Mouse (Mus musculus) heart, embryonic 13.5 days (tissue): ENCODE results near the gene Ucn2. TPM values are rescaled to one million over a fixed set of nuclear protein-coding genes. Genes with fewer than 3 reads are reported as not detected.

Experiments used
- ATAC-seq: fragments of 200-750 bp; cut with Nextera tagmentation; 2 replicates; pipeline ENCODE4 v1.8.0; 2017; ENCODE audit warnings: moderate TSS enrichment; ENCODE audit not compliant: insufficient number of reproducible peaks, low FRiP score, low TSS enrichment; ENCODE audit errors: extremely low read depth
- H3K27ac ChIP-seq: fragments of 300-500 bp; sonication (generic); replicated peaks from 2 replicates; pipeline ENCODE4 v1.5.1; 2015; ENCODE audit warnings: moderate library complexity, mild to moderate bottlenecking, inconsistent platforms
- H3K27me3 ChIP-seq: fragments of 300-500 bp; sonication (generic); replicated peaks from 2 replicates; pipeline ENCODE4 v1.6.1; 2015; ENCODE audit warnings: mild to moderate bottlenecking, inconsistent platforms
- H3K36me3 ChIP-seq: fragments of 300-500 bp; sonication (generic); 2 replicates; pipeline ENCODE4 v1.6.1; 2015; ENCODE audit warnings: mild to moderate bottlenecking, inconsistent platforms
- H3K4me1 ChIP-seq: fragments of 300-500 bp; sonication (generic); 2 replicates; pipeline ENCODE4 v1.6.1; 2015; ENCODE audit warnings: inconsistent platforms
- H3K4me2 ChIP-seq: fragments of 300-500 bp; sonication (generic); 2 replicates; pipeline ENCODE4 v1.6.1; 2015; ENCODE audit warnings: inconsistent platforms, mild to moderate bottlenecking, moderate library complexity
- H3K4me3 ChIP-seq: fragments of 300-500 bp; sonication (generic); 2 replicates; pipeline ENCODE4 v1.5.1; 2015; ENCODE audit warnings: moderate library complexity, mild to moderate bottlenecking, inconsistent platforms
- H3K9ac ChIP-seq: fragments of 300-500 bp; sonication (generic); 2 replicates; pipeline ENCODE4 v1.6.1; 2015; ENCODE audit warnings: inconsistent platforms, mild to moderate bottlenecking, moderate library complexity
- H3K9me3 ChIP-seq: fragments of 300-500 bp; sonication (generic); 2 replicates; pipeline ENCODE4 v1.6.1; 2016; ENCODE audit warnings: inconsistent platforms
- WGBS: fragments of 180-500 bp; shearing (Covaris S2); methylation state at CpG from one replicate; pipeline ENCODE4 v1.1.7; 2015; ENCODE audit warnings: mixed read lengths; 5-methylcytosine and 5-hydroxymethylcytosine counted together
- polyA plus RNA-seq: library from polyadenylated mRNA; unstranded; fragments of >200 nt; fragmentation: Nextera tagmentation; extraction: Ambion mirVana; gene quantifications from 2 replicates; pipeline ENCODE4 v1.2.1, GENCODE M21; 2015

Ucn2 gene
- polyA plus RNA-seq, result not detected in 2 replicates

GRCm38 (mm10) chr9:108985710-108986109, at the start of gene Ucn2:
TSS of gene Ucn2 (plus strand) at chr9:108986010.
- ATAC-seq, result no peak
- H3K36me3 ChIP-seq, result no peaks in the 10 kb centered on the region
- 80% methylated on average over 4 of the region's 4 CpGs for WGBS
- no peaks in the 10 kb centered on the region for H3K27me3 ChIP-seq
- peaks cover 32% of the 10 kb centered on the region for H3K4me1 ChIP-seq
- no peak within 1 kb of the TSS for H3K4me2 ChIP-seq
- H3K9ac ChIP-seq, result no peak within 1 kb of the TSS
- no peak within 1 kb of the TSS for H3K4me3 ChIP-seq
- H3K27ac ChIP-seq, result no peak within 1 kb of the TSS
- H3K9me3 ChIP-seq, result no peaks in the 10 kb centered on the region

GRCm38 (mm10) chr9:108936418-108937364, 49.1 kb upstream of the Ucn2 start, which contains the start of gene Uqcrc1:
TSS of gene Uqcrc1 (plus strand) at chr9:108936633.
- WGBS, result under 1% methylated on average over 58 of the region's 58 CpGs
- Histone ChIP-seq H3K9ac (peak within 1 kb of the TSS; percentile 94), H3K4me3 (peak within 1 kb of the TSS; percentile 80), H3K27me3 (no peaks in the 10 kb centered on the region), H3K36me3 (peaks cover 39% of the 10 kb centered on the region), H3K9me3 (no peaks in the 10 kb centered on the region), H3K4me2 (peak within 1 kb of the TSS; percentile 75), H3K27ac (peak within 1 kb of the TSS; percentile 77), H3K4me1 (peaks cover 6% of the 10 kb centered on the region)
- peak; percentile 85 for ATAC-seq

DNA sequence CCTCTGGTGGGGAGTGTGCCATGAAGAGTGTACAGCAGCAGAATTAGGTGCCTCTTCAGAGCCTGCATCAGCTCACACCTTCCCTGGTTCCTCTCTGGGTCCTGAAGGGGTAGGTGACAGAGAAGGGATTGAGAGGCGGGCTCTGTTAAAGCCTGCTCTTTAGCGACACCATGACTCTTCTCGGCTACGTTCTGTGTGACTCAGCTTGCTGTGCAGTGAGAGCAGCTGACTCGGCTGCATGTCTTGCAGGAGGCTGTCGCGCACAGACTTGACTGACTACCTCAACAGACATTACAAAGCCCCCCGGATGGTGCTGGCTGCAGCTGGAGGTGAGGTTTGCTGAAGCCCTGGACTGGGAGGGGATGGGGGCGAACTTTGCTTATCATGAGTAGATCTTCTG, 40.7 kb upstream of the Ucn2 start:
- no peaks in the 10 kb centered on the region for H3K9me3 ChIP-seq
- H3K9ac ChIP-seq, result no peak overlapping the region
- H3K36me3 ChIP-seq, result peaks cover 96% of the 10 kb centered on the region
- no peak overlapping the region for H3K27ac ChIP-seq
- H3K4me2 ChIP-seq, result no peak overlapping the region
- peaks cover 18% of the 10 kb centered on the region for H3K4me1 ChIP-seq
- WGBS, result 64% methylated on average over 9 of the region's 9 CpGs
- no peaks in the 10 kb centered on the region for H3K27me3 ChIP-seq
- ATAC-seq, result no peak
- no peak overlapping the region for H3K4me3 ChIP-seq

DNA sequence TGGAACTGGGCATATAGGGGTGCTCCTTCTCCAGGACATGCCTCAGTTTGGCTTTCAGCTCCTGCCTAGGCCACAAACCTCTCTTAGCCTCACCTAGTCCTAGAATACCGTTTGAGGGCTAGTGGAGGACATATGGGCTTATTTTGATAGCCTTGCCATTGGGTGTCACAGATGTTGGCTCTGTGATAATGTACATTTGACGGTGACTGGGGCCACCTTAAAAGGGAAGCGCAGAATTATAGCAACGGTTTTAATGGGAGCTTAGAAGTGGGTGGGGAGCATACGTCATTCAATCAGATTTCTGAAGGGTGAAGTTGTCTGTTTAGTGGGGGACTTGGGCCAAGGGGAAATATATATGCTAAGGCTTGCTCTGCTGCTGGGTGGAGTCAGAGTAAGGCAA, 40.2 kb upstream of the Ucn2 start:
- H3K4me1 ChIP-seq, result peaks cover 20% of the 10 kb centered on the region
- WGBS, result 81% methylated on average over 5 of the region's 5 CpGs

GRCm38 (mm10) chr9:108949231-108949966, 36.4 kb upstream of the Ucn2 start:
- ATAC-seq, result peak; percentile 16; the same call in 1 of the 2 replicates
- Histone ChIP-seq H3K4me1 (peaks cover 36% of the 10 kb centered on the region), H3K9me3 (no peaks in the 10 kb centered on the region), H3K27ac (peak overlapping the region; percentile 78), H3K9ac (peak overlapping the region; percentile 55), H3K36me3 (peaks cover 68% of the 10 kb centered on the region), H3K27me3 (peaks cover 26% of the 10 kb centered on the region), H3K4me3 (no peak overlapping the region), H3K4me2 (no peak overlapping the region)
- WGBS, result 76% methylated on average over 13 of the region's 13 CpGs

More for the DNA sequence above, 40.2 kb upstream of the Ucn2 start:
- no peaks in the 10 kb centered on the region for H3K9me3 ChIP-seq
- H3K36me3 ChIP-seq, result peaks cover 96% of the 10 kb centered on the region
- no peak overlapping the region for H3K4me2 ChIP-seq
- no peak overlapping the region for H3K9ac ChIP-seq
- no peak for ATAC-seq
- no peak overlapping the region for H3K27ac ChIP-seq
- H3K4me3 ChIP-seq, result no peak overlapping the region
- H3K27me3 ChIP-seq, result no peaks in the 10 kb centered on the region

GRCm38 (mm10) chr9:108949967-108950728, 35.7 kb upstream of the Ucn2 start:
- no peaks in the 10 kb centered on the region for H3K9me3 ChIP-seq
- peaks cover 36% of the 10 kb centered on the region for H3K4me1 ChIP-seq
- H3K4me3 ChIP-seq, result no peak overlapping the region
- WGBS, result 68% methylated on average over 9 of the region's 9 CpGs
- peaks cover 60% of the 10 kb centered on the region for H3K36me3 ChIP-seq
- peak; percentile 14; the same call in 1 of the 2 replicates for ATAC-seq
- peak overlapping the region; percentile 78 for H3K27ac ChIP-seq
- peaks cover 33% of the 10 kb centered on the region for H3K27me3 ChIP-seq
- no peak overlapping the region for H3K4me2 ChIP-seq
- peak overlapping the region; percentile 67 for H3K9ac ChIP-seq

GRCm38 (mm10) chr9:108953081-108953636, 32.7 kb upstream of the Ucn2 start, which contains the start of gene Col7a1:
TSS of gene Col7a1 (plus strand) at chr9:108953586.
- H3K36me3 ChIP-seq, result peaks cover 30% of the 10 kb centered on the region
- peaks cover 59% of the 10 kb centered on the region for H3K27me3 ChIP-seq
- no peak within 1 kb of the TSS for H3K27ac ChIP-seq
- H3K4me3 ChIP-seq, result peak within 1 kb of the TSS; percentile 43
- no peak for ATAC-seq
- H3K9me3 ChIP-seq, result no peaks in the 10 kb centered on the region
- peak within 1 kb of the TSS; percentile 70 for H3K9ac ChIP-seq
- WGBS, result 8% methylated on average over 15 of the region's 15 CpGs
- peaks cover 36% of the 10 kb centered on the region for H3K4me1 ChIP-seq
- peak within 1 kb of the TSS; percentile 66 for H3K4me2 ChIP-seq

- Histone ChIP-seq H3K4me1 (peaks cover 17% of the 10 kb centered on the region), H3K9me3 (no peaks in the 10 kb centered on the region), H3K27me3 (peaks cover 64% of the 10 kb centered on the region), H3K4me2 (no peak overlapping the region), H3K27ac (no peak overlapping the region), H3K9ac (no peak overlapping the region), H3K4me3 (no peak overlapping the region), H3K36me3 (peaks cover 9% of the 10 kb centered on the region)
- 80% methylated on average over 11 of the region's 11 CpGs for WGBS
- no peak for ATAC-seq
These were observed 30.6 kb upstream of the Ucn2 start for GRCm38 (mm10) chr9:108955241-108955640.

GRCm38 (mm10) chr9:108955846-108956245, 30.0 kb upstream of the Ucn2 start:
- Histone ChIP-seq H3K4me3 (no peak overlapping the region), H3K4me2 (no peak overlapping the region), H3K36me3 (peaks cover 3% of the 10 kb centered on the region), H3K4me1 (peaks cover 15% of the 10 kb centered on the region), H3K27me3 (peaks cover 68% of the 10 kb centered on the region), H3K9me3 (no peaks in the 10 kb centered on the region), H3K9ac (no peak overlapping the region), H3K27ac (no peak overlapping the region)
- ATAC-seq, result no peak
- 76% methylated on average over 11 of the region's 11 CpGs for WGBS

GRCm38 (mm10) chr9:108963577-108963976, 22.2 kb upstream of the Ucn2 start:
- no peak for ATAC-seq
- H3K9me3 ChIP-seq, result no peaks in the 10 kb centered on the region
- H3K27me3 ChIP-seq, result peaks cover 5% of the 10 kb centered on the region
- no peak overlapping the region for H3K9ac ChIP-seq
- no peaks in the 10 kb centered on the region for H3K4me1 ChIP-seq
- no peak overlapping the region for H3K4me3 ChIP-seq
- H3K36me3 ChIP-seq, result no peaks in the 10 kb centered on the region
- 61% methylated on average over 3 of the region's 3 CpGs for WGBS
- H3K4me2 ChIP-seq, result no peak overlapping the region
- H3K27ac ChIP-seq, result no peak overlapping the region
